Mouse (Mus musculus): ENCODE measurements around the gene Nnat.
"Not testable (repeated sequence)": the region's sequence is repeated elsewhere in the genome, so short reads cannot be mapped to it uniquely, and the experiment has no call there.

Nnat gene

DNA sequence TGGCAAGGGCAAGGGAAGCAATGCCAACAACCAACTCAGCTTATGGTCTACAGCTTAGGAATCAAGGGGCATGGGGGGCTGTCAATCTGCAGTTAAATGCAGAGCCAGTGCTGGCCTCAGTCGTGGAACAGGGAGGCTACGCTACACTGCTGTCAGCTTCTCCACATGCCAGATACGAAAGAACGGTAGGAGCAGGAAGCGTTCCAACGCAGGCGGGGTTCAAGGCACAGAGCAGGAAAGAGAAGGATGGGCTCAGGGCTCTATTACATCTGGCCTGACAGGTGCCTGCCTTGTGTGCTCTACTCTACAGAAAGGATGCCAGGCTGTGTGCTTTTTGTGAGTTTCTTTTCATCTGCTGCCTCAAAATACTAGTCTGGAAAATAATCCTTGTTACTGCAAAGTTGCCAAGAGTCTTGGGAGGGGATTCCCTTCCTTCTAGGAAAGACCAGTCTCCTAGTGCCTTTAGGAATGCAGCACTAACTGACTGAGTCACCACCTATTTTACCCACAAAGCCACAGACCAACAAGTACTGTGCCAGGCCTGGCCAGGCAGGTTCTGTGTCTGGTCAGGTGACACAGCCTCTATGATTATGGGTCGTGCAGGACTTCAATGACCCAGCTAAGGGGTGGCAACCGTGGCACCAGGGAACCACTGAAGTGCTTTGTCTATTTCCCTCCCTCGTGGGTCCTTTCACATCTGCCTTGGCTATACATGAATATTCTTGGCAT is 7.6 kb upstream of the Nnat start:
- no peak for DNase-seq (ENCODE audit: low read depth)

- no peak for DNase-seq (ENCODE audit: low read depth)
Measured at GRCm38 (mm10) chr2:157556074-157556698, 3.7 kb upstream of the Nnat start.

- no peak for DNase-seq (ENCODE audit: low read depth)
Measured at GRCm38 (mm10) chr2:157558051-157558450, 1.8 kb upstream of the Nnat start.

GRCm38 (mm10) chr2:157558520-157558919 is 1.4 kb upstream of the Nnat start:
- DNase-seq (ENCODE audit: low read depth) = no peak

GRCm38 (mm10) chr2:157559440-157559839 is 438 bp upstream of the Nnat start:
- DNase-seq (ENCODE audit: low read depth) = no peak

DNA sequence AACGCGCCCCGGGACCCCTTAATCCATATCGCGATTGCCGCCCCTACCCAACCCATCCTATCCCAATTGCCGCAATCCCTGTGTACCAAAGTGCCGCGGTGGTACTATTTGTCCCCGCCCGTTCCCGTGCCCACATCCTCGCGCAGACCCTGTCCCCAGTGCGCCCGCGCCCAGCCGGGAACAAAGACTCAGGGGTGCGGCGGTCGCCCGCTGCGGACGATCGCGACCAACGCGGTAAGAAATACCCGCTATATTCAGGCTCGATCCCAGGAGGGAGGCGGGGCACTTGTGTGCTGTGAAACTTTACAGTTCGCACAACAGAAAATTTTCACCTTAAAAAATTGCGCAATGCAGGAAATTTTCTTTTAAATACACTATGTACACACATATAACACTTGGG is 424 bp downstream of the Nnat start:
- DNase-seq (ENCODE audit: low read depth) = no peak

GRCm38 (mm10) chr2:157561165-157561836 is 1.4 kb downstream of the Nnat start:
- no peak for DNase-seq (ENCODE audit: low read depth)

GRCm38 (mm10) chr2:157563031-157563430 is 3.2 kb downstream of the Nnat start:
- DNase-seq (ENCODE audit: low read depth) = no peak

GRCm38 (mm10) chr2:157564723-157565122 is 4.8 kb downstream of the Nnat start:
- no peak for DNase-seq (ENCODE audit: low read depth)

DNA sequence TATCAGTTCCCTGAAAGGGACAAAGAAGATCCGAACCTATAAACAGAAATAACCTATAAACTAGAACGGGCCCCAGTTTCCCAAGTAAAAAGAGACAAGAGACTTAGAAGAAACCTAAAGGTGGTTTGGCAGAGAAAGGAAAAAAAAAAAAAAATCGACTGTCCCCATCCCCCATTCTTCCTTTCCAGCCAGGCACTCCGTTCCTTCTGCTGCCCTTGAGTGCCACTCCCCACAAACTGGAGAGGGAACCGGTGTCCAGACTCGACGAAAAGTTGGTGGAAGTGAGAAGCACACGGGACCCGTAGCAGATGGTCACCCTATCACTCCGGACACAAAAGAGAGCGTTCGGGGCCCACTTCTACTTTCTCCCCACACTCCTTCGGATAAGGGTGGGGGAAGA is 5.6 kb downstream of the Nnat start:
- DNase-seq (ENCODE audit: low read depth) = no peak

DNA sequence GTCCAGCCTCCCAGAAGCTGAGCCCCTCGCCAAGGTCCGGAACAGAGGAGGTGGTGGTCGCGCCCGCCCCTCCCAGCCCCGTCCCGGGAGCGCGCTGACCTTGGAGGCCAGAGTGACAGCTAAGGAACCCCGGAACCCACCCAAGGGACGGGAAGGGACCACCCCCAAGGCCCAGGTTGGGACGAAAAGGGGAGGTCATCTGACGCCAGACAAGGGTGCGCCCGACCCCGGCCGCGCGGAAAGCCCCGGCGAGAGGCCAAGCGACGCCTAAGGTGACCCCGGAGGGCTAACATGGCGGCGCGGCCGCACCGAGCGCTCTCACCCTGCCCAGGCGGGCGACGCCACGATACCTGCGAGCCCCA is 6.0 kb downstream of the Nnat start:
- no peak for DNase-seq (ENCODE audit: low read depth)

DNA sequence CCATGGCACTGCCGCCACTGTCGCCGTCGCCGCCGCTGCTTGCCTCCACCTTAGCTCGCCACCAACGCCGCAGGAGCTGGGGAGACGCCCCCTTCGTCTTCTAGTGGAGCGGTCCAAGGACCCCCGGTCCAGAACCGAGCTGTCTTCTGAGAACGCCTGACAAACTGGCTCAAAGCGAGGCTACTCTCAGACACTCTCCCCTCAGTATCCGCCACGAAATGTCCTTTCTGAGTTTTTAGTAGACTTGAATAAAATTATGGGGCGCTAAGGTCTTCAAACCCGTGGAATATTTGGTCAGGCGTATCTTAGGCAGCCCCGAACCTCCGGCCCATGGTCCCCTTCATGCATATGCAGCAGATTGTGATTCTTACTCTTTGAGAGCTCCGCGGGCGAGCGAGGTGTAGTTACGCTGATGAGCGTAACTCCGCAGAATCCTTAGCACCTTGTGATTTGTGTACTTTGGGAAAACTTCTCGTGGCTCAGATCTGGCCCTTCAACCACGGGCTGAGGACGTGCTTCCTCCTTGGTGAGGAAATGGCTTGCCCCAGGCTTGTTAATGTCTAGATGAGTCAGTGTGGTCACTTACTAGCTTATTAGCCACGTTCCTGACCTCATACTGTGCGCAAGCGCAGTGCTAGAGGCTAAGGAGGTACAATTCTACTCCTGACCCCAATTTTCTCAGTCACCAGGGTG is 6.5 kb downstream of the Nnat start:
- DNase-seq (ENCODE audit: low read depth) = peak; percentile 68

DNA sequence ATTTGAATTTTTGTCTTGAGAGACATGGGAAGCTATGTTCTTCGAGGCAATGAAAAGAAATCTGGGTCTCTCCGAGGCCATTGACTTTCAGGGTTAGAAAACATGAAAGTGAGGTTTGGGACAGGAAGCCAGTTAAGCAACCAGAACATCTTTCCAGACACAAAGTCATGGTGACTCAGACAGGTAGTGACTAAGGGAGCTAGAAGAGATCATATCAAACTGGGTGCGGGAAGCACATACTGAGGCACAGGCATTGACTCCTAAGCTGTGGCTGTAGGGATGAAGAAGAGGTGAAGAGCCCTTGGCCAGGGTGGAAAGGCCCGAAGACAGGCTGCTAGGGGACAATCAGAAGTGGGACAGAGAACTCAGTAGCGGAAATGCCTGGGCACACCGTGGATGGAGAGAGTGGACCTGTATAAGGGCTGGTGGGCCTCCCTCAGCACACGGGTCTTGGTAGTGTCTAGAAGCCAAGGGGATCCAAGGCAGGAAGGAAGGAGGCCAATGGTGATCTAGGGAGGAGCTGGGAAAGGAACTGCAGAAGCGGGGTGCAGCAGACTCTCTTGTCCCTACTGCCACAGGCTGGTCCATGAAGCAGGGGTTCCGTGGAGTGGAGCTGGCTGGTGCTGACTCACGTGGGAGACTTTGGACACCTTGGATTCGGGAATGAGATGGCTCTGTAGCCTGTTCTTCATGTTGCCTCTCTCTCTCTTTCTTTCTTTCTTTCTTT is 7.5 kb downstream of the Nnat start:
- no peak for DNase-seq (ENCODE audit: low read depth)

- DNase-seq (ENCODE audit: low read depth) = no peak
Measured at GRCm38 (mm10) chr2:157568881-157569280, 9.0 kb downstream of the Nnat start.

GRCm38 (mm10) chr2:157569796-157570485 is 10.1 kb downstream of the Nnat start:
- DNase-seq (ENCODE audit: low read depth) = no peak

DNA sequence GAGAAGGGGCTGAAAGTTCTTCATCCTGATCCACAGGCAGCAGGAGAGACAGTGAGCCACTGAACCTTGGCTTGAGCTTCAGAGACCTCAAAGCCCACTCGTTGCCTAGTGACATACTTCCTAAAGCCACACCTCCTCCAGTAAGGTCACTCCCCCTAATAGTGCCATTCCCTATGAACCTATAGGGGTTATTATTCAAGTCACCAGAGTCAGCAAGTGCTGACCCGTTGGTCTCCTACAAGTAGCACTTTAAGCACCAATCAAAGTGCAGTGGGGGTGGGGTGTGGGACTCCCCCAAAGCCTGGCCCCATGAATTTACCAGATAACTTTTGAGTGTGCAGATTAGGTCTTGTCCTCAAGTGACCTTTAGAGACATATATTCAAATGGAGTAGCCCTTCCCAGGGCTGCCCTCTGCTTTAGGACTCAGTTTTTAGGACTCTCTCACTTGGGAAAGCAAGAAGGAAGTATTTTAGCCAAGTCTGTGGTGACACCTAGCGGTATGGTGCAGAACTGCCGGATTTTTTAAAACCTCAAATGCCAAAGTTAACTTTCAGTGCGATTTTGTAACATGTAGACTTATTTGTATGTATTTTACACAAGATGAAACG is 11.4 kb downstream of the Nnat start, which contains the start of gene Blcap:
Gene Blcap, minus strand, starts transcription at position 51 of the 609 bp plus-strand sequence.
- DNase-seq (ENCODE audit: low read depth) = no peak

GRCm38 (mm10) chr2:157572786-157573185 is 12.9 kb downstream of the Nnat start:
- no peak for DNase-seq (ENCODE audit: low read depth)

DNA sequence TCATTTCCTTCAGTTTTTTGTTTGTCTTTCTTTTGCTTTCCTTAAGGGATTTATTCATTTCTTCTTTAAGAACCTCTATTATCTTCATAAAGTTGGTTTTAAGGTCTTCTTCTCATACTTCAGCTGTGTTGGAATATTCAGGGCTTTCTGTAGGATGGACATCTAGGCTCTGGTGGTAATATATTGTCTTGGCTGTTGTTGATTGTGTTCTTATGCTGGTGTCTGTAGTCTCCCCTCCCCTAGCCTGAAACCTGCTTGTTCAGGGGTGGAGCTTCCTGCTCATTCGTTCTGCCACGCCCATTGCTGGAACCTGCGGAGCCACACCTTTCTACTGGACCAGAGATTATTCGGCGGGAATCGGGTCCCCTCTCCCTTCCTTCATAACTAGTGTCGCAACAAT is 25.5 kb downstream of the Nnat start:
- DNase-seq (ENCODE audit: low read depth) = not testable (repeated sequence)

GRCm38 (mm10) chr2:157596876-157597566 is 37.1 kb downstream of the Nnat start:
- DNase-seq (ENCODE audit: low read depth) = no peak

- no peak for DNase-seq (ENCODE audit: low read depth)
Measured at GRCm38 (mm10) chr2:157601435-157601839, 41.6 kb downstream of the Nnat start.

All from c-Kit-positive CD71-positive TER-119-negative erythroid progenitor cells, embryonic 14.5 days (primary cell).